Mouse (Mus musculus): ENCODE results near the gene Smurf1. TPM values are rescaled to one million over a fixed set of nuclear protein-coding genes. Genes with fewer than 3 reads are reported as not detected.

Smurf1 gene
- total and polyA plus RNA-seq, 3 experiments: 3.1 to 7.2 (median 4.3) TPM

- Histone ChIP-seq H3K4me2 (ENCODE audit: insufficient read depth, low read depth, poor library complexity, severe bottlenecking) (no peak overlapping the region), H3K79me2 (replicated peaks; ENCODE audit: control insufficient read depth, extremely low read depth, insufficient read depth, poor library complexity, severe bottlenecking) (no peaks in the 10 kb centered on the region), H3K27me3 (replicated peaks) (no peaks in the 10 kb centered on the region), H3K9me3 (replicated peaks; ENCODE audit: low read length) (no peaks in the 10 kb centered on the region), H3K9ac (ENCODE audit: insufficient read depth, low read depth) (no peak overlapping the region), H3K27ac (ENCODE audit: insufficient read depth, low read depth) (no peak overlapping the region), H3K4me3 (replicated peaks in 1 of 3; ENCODE audit: low read depth in 2 of 3, low read length in 2 of 3, poor library complexity in 1 of 3) (no peak overlapping the region), H3K4me1 (ENCODE audit: control insufficient read depth in 1 of 2, insufficient read depth in 2 of 2) (no peaks in the 10 kb centered on the region), H3K36me3 (replicated peaks in 1 of 2; ENCODE audit: control insufficient read depth in 1 of 2, insufficient read depth in 1 of 2, low read length in 1 of 2) (no peaks in the 10 kb centered on the region)
- in situ Hi-C loops (cut with MboI; ENCODE audit: low pct_ligation_motif_present, low pct_unique_long_range_greater_than_20kb, low sequenced_read_pairs) (no loop called here), dilution Hi-C loops (cut with MboI; ENCODE audit: extremely low pct_ligation_motif_present, extremely low pct_unique_long_range_greater_than_20kb, low sequenced_read_pairs) (no loop called here)
- TF ChIP-seq HCFC1 (IDR thresholded peaks at IDR 0.05; ENCODE audit: low read depth, low read length): no peak
- TF ChIP-seq USF1 (IDR thresholded peaks at IDR 0.05; ENCODE audit: low read depth, low read length): no peak
- TF ChIP-seq MAZ (IDR thresholded peaks at IDR 0.05; ENCODE audit: low read depth, low read length): no peak
- no peak for TF ChIP-seq JUND (conservative IDR thresholded peaks at IDR 0.05; ENCODE audit: low read depth, low read length)
- TF ChIP-seq ZC3H11A (IDR thresholded peaks at IDR 0.05; ENCODE audit: low read depth, low read length): no peak
- no peak for TF ChIP-seq JUN (IDR thresholded peaks at IDR 0.05; ENCODE audit: insufficient read depth, low read depth, low read length)
- no peak for TF ChIP-seq RCOR1 (conservative IDR thresholded peaks at IDR 0.05; ENCODE audit: low read depth, low read length)
- no peak for TF ChIP-seq RAD21 (IDR thresholded peaks at IDR 0.05; ENCODE audit: low read depth, low read length)
- TF ChIP-seq MEF2A (IDR thresholded peaks at IDR 0.05; ENCODE audit: borderline replicate concordance, low read depth, low read length): no peak
- no peak for TF ChIP-seq PAX5 (IDR thresholded peaks at IDR 0.05; ENCODE audit: low read length)
- no peak for TF ChIP-seq ZMIZ1 (IDR thresholded peaks at IDR 0.05; ENCODE audit: low read depth, low read length)
- no peak for TF ChIP-seq TBP (conservative IDR thresholded peaks at IDR 0.05; ENCODE audit: low read depth, low read length)
- no peak for TF ChIP-seq CHD1 (IDR thresholded peaks at IDR 0.05; ENCODE audit: low read depth, low read length)
- no peak for TF ChIP-seq GABPA (IDR thresholded peaks at IDR 0.05; ENCODE audit: insufficient replicate concordance, low read depth, low read length)
- no peak for TF ChIP-seq POLR2AphosphoS2 (IDR thresholded peaks at IDR 0.05; ENCODE audit: low read depth, low read length)
- no peak for DNase-seq (ENCODE audit: extremely low read depth)
Measured at GRCm38 (mm10) chr5:145014278-145014677, 48.6 kb upstream of the Smurf1 start.

- Histone ChIP-seq H3K4me2 (ENCODE audit: insufficient read depth, low read depth, poor library complexity, severe bottlenecking) (no peak overlapping the region), H3K4me3 (replicated peaks in 1 of 3; ENCODE audit: low read depth in 2 of 3, low read length in 2 of 3, poor library complexity in 1 of 3) (no peak overlapping the region), H3K27ac (ENCODE audit: insufficient read depth, low read depth) (no peak overlapping the region), H3K36me3 (replicated peaks in 1 of 2; ENCODE audit: control insufficient read depth in 1 of 2, insufficient read depth in 1 of 2, low read length in 1 of 2) (no peaks in the 10 kb centered on the region), H3K79me2 (replicated peaks; ENCODE audit: control insufficient read depth, extremely low read depth, insufficient read depth, poor library complexity, severe bottlenecking) (no peaks in the 10 kb centered on the region), H3K27me3 (replicated peaks) (no peaks in the 10 kb centered on the region), H3K9ac (ENCODE audit: insufficient read depth, low read depth) (no peak overlapping the region), H3K4me1 (ENCODE audit: control insufficient read depth in 1 of 2, insufficient read depth in 2 of 2) (peaks cover 0 to 15% of the 10 kb centered on the region in 2 experiments; a peak in 2 of 4 replicates), H3K9me3 (replicated peaks; ENCODE audit: low read length) (no peaks in the 10 kb centered on the region)
- TF ChIP-seq ELF1 (IDR thresholded peaks at IDR 0.05; ENCODE audit: low read depth, low read length): no peak
- dilution Hi-C loops (cut with MboI; ENCODE audit: extremely low pct_ligation_motif_present, extremely low pct_unique_long_range_greater_than_20kb, low sequenced_read_pairs): no loop called here
- in situ Hi-C loops (cut with MboI; ENCODE audit: low pct_ligation_motif_present, low pct_unique_long_range_greater_than_20kb, low sequenced_read_pairs): loop anchor here (10.0 kb wide), 1 partner anchor 56 kb away; no protein-coding TSS in a partner anchor
- no peak for DNase-seq (ENCODE audit: extremely low read depth)
Measured at GRCm38 (mm10) chr5:145008878-145009659, 43.4 kb upstream of the Smurf1 start.

Data from CH12.LX (cell line).